Mouse (Mus musculus) G1E (cell line): ENCODE data around the gene Heatr6.

ENCODE experiments used
- CTCF ChIP-seq: IDR thresholded peaks from 2 replicates; pipeline ENCODE4 v1.5.1; 2012; ENCODE audit warnings: low read depth, low read length, inconsistent platforms, mixed read lengths
- POLR2AphosphoS5 ChIP-seq: IDR thresholded peaks from 2 replicates; pipeline ENCODE4 v1.6.1; 2012; ENCODE audit warnings: low read depth, low read length, inconsistent platforms; ENCODE audit not compliant: insufficient replicate concordance
- TAL1 ChIP-seq: conservative IDR thresholded peaks from 2 replicates; pipeline ENCODE4 v1.6.1; 2012; ENCODE audit warnings: low read depth, low read length, inconsistent platforms, mixed read lengths

- TF ChIP-seq POLR2AphosphoS5 (no peak), CTCF (no peak), TAL1 (no peak)
Measured at GRCm38 (mm10) chr11:83740443-83740991, 13.0 kb upstream of the Heatr6 start.
